Mouse (Mus musculus) forebrain, embryonic 13.5 days (tissue): Measurements from ENCODE around the gene Gm29666. TPM values are rescaled to one million over a fixed set of nuclear protein-coding genes. Genes with fewer than 3 reads are reported as not detected.
"Not testable (repeated sequence)": the region's sequence is repeated elsewhere in the genome, so short reads cannot be mapped to it uniquely, and the experiment has no call there.

ENCODE experiments used
- ATAC-seq: fragments of 200-750 bp; cut with Nextera tagmentation; 2 replicates; pipeline ENCODE4 v1.8.0; 2017
- H3K27ac ChIP-seq: fragments of 300-500 bp; sonication (generic); 2 replicates; pipeline ENCODE4 v1.5.1; 2015; ENCODE audit warnings: inconsistent platforms, mild to moderate bottlenecking, moderate library complexity
- H3K27me3 ChIP-seq: fragments of 300-500 bp; sonication (generic); 2 replicates; pipeline ENCODE4 v1.6.1; 2015; ENCODE audit warnings: mild to moderate bottlenecking, inconsistent platforms
- H3K36me3 ChIP-seq: fragments of 300-500 bp; sonication (generic); 2 replicates; pipeline ENCODE4 v1.6.1; 2015; ENCODE audit warnings: mild to moderate bottlenecking, inconsistent platforms; ENCODE audit not compliant: poor library complexity, severe bottlenecking
- H3K4me1 ChIP-seq: fragments of 300-500 bp; sonication (generic); 2 replicates; pipeline ENCODE4 v1.6.1; 2015; ENCODE audit warnings: inconsistent platforms
- H3K4me2 ChIP-seq: fragments of 300-500 bp; sonication (generic); 2 replicates; pipeline ENCODE4 v1.6.1; 2015; ENCODE audit warnings: inconsistent platforms, mild to moderate bottlenecking, moderate library complexity
- H3K4me3 ChIP-seq: fragments of 300-500 bp; sonication (generic); 2 replicates; pipeline ENCODE4 v1.5.1; 2015; ENCODE audit warnings: mild to moderate bottlenecking, inconsistent platforms
- H3K9ac ChIP-seq: fragments of 300-500 bp; sonication (generic); 2 replicates; pipeline ENCODE4 v1.6.1; 2015; ENCODE audit warnings: mild to moderate bottlenecking, inconsistent platforms
- H3K9me3 ChIP-seq: fragments of 300-500 bp; sonication (generic); replicated peaks from 2 replicates; pipeline ENCODE4 v1.6.1; 2016; ENCODE audit warnings: inconsistent platforms
- WGBS: fragments of 180-500 bp; shearing (Covaris S2); methylation state at CpG from one replicate; pipeline ENCODE4 v1.1.7; 2015; 5-methylcytosine and 5-hydroxymethylcytosine counted together
- polyA plus RNA-seq: library from polyadenylated mRNA; unstranded; fragments of >200 nt; fragmentation: Nextera tagmentation; extraction: Ambion mirVana; gene quantifications from 2 replicates; pipeline ENCODE4 v1.2.1, GENCODE M21; 2015

Gm29666 gene
- polyA plus RNA-seq, 1 experiment from 2014 or later, result 1.1 TPM

DNA sequence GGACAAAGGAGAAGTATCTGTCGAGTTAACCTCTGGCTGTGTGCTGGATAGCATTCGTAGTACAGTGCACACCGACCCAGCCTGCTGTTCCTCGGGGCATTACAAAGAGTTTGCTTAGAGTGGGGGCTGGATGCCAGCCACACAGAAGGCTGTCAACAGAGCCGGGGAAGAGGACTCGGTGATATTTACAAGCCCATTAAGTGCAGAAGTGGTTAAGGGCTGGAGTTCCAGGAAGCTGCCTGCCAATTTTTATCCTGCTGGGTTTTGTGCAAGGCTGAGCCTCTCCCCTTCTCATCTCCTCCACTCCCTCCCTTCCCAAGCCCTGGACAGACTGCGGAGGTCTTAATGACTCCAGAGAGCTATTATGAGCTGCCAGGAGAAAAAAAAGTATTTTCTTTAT is 21.8 kb downstream of the Gm29666 start:
- Histone ChIP-seq H3K4me1 (peaks cover 17% of the 10 kb centered on the region), H3K36me3 (no peaks in the 10 kb centered on the region), H3K27ac (peak overlapping the region; percentile 62)

DNA sequence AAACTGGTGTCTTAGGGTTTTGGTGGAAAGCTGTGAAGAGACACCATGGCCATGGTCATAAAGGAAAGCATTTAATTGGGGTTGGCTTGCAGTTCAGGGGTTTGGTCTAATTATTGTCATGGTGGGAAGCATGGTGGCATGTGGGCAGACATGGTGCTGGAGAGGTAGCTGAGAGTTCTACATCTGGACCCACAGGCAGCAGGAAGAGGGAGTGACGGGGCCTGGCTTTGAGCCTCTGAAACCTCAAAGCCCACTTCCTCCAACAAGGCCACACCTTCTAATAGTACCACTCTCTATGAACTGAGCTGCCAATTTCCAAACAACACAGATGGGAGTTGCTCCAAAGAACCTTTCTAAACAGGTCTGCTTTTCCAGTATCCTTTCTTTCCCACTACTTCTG is 23.2 kb downstream of the Gm29666 start:
- ATAC-seq, result no peak
- H3K4me1 ChIP-seq, result peaks cover 17% of the 10 kb centered on the region
- peaks cover 4% of the 10 kb centered on the region for H3K9me3 ChIP-seq
- no peak overlapping the region for H3K27ac ChIP-seq
- no peaks in the 10 kb centered on the region for H3K36me3 ChIP-seq
- no peak overlapping the region for H3K4me2 ChIP-seq
- 72% methylated on average over 1 of the region's 1 CpGs for WGBS
- H3K27me3 ChIP-seq, result no peaks in the 10 kb centered on the region
- no peak overlapping the region for H3K4me3 ChIP-seq
- H3K9ac ChIP-seq, result no peak overlapping the region

More for the DNA sequence above, 21.8 kb downstream of the Gm29666 start:
- Histone ChIP-seq H3K9me3 (peaks cover 4% of the 10 kb centered on the region), H3K4me3 (no peak overlapping the region), H3K27me3 (no peaks in the 10 kb centered on the region), H3K9ac (no peak overlapping the region), H3K4me2 (peak overlapping the region; percentile 36)
- 19% methylated on average over 7 of the region's 7 CpGs for WGBS
- peak; percentile 75 for ATAC-seq

DNA sequence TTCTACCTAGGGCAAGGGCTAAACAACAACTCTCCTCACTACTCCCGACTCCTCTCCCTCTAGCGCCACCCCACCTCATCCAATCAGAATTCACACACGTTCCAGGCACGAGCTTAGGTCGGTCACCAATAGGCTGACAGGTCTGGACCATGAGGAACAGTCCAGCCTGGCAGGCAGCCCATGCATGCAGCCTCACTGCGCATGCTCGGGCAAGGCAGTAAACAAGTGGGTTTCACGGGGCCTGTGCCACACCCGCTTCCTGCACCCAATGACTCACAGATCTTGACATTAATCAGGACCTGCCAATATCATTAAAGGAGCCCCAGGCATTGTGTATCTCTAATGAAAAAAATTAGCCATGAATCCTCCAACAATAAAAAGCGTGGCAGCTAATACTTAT is 23.6 kb downstream of the Gm29666 start:
- H3K4me2 ChIP-seq, H3K9me3 ChIP-seq, H3K27ac ChIP-seq, H3K27me3 ChIP-seq, ATAC-seq, H3K9ac ChIP-seq, H3K36me3 ChIP-seq, H3K4me3 ChIP-seq: not testable (repeated sequence)
- WGBS, result 82% methylated on average over 10 of the region's 10 CpGs
- H3K4me1 ChIP-seq, result peaks cover 17% of the 10 kb centered on the region

DNA sequence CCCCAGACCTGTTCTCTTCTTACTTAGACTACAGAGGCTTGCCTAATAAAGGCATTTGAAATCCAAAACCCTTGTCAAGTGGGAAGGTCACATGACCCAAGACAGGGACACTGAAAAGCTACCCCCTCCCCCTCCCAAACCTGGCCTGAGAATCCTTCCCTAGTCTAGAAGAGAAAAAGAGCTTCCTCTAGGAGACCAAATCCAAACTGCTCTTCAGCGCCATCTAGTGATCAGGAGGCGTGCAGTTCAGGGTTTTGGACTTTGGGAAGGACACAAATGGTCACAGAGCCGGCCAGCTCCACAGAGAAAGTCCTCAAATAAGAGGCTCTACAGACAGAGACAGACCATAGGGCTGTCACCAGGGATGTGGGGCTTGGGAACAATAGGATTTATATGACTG is 28.2 kb downstream of the Gm29666 start:
- Histone ChIP-seq H3K4me3 (no peak overlapping the region), H3K4me2 (no peak overlapping the region), H3K27me3 (no peaks in the 10 kb centered on the region), H3K9me3 (peaks cover 4% of the 10 kb centered on the region), H3K4me1 (0 out of 2 replicates have a peak, but pooled peaks cover 5% of the 10 kb centered on the region), H3K9ac (no peak overlapping the region), H3K36me3 (no peaks in the 10 kb centered on the region), H3K27ac (no peak overlapping the region)
- 2% methylated on average over 3 of the region's 3 CpGs for WGBS
- no peak for ATAC-seq

DNA sequence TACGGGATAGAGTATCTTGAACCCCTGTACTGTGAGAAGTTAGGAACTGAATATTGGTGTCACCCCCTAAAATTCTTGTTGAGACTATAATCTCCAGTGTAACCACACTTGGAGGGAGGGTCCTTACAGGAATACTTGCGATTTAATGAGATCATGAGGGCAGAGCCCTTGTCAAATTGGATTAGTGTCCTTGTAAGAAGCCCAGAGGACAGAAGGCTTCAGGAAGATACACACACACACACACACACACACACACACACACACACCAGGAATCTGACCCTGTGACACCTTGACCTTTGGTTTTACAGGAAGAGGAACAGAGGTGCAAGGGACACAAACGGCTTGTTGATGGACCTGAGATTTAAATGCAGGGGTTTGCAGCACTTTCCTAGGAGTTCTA is 28.6 kb downstream of the Gm29666 start:
- WGBS, result 48% methylated on average over 3 of the region's 3 CpGs
- Histone ChIP-seq H3K4me3 (no peak overlapping the region), H3K36me3 (no peaks in the 10 kb centered on the region), H3K27me3 (no peaks in the 10 kb centered on the region), H3K9me3 (peaks cover 4% of the 10 kb centered on the region), H3K27ac (no peak overlapping the region), H3K9ac (no peak overlapping the region), H3K4me2 (no peak overlapping the region), H3K4me1 (0 out of 2 replicates have a peak, but pooled peaks cover 5% of the 10 kb centered on the region)
- ATAC-seq, result no peak

DNA sequence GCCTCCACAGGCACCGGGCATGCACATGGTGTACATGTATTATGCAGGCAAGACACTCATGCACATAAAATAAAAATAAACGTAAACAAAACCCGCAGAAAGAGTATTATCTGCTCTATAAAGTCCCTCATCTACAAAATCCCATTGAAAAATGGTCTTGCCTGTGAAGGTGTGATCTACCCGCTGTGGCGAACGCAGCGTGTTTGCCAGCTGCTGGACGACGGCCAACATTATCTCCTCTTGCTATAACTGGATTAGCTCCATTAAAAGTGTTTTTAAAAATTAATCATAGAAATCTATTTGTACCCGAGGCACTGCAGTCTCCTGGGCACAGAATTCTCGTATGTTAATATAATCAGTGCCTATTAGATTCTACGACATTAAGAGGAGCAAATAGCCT is 31.8 kb downstream of the Gm29666 start:
- H3K4me2 ChIP-seq, result no peak overlapping the region
- no peaks in the 10 kb centered on the region for H3K36me3 ChIP-seq
- H3K4me1 ChIP-seq, result 0 out of 2 replicates have a peak, but pooled peaks cover 5% of the 10 kb centered on the region
- H3K27ac ChIP-seq, result no peak overlapping the region; the same call in 1 of the 2 replicates
- H3K4me3 ChIP-seq, result no peak overlapping the region
- no peaks in the 10 kb centered on the region for H3K9me3 ChIP-seq
- no peak overlapping the region for H3K9ac ChIP-seq
- H3K27me3 ChIP-seq, result no peaks in the 10 kb centered on the region
- ATAC-seq, result no peak
- WGBS, result 68% methylated on average over 12 of the region's 12 CpGs

DNA sequence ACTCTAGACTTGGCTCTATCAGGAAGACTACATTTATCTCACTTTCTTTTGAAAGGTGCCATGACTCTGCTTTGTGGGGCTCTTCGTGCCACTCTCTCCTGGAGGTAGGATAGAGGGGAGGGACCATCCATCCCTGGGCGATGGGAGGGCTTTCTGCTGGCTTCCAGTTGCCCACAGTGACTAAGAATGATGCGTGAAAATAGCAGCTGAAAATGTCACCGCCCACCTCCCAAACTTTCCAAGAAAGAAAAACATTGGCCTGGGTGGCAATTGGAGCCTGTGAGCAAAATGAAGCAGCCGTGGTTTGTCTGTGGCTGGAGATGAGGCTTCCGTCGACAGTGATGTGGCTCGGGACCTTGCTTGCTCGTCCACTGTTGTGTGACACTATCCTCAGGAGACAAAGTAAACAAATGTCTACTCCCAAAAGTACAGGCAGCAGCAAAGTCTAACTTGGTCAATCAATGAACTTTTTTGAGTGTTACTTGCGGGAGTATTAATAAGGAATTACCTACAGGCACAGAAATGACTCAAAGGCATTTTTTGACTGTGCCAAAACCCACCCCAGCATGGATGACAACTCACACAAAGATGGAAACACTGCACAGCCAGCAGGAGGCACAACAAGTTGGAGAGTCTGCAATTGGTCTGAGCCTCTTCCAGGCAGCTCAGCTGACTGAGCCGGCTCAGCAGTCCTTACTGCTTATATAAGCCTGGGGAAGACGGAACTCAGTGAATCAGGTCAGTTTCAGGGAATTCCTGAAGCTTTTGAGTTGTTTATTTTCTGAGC is 42.6 kb downstream of the Gm29666 start:
- Histone ChIP-seq H3K9ac (no peak overlapping the region), H3K4me3 (no peak overlapping the region), H3K27me3 (no peaks in the 10 kb centered on the region), H3K4me1 (no peaks in the 10 kb centered on the region), H3K27ac (no peak overlapping the region), H3K4me2 (no peak overlapping the region), H3K36me3 (no peaks in the 10 kb centered on the region), H3K9me3 (no peaks in the 10 kb centered on the region)
- no peak for ATAC-seq
- whole genome bisulfite sequencing, result 88% methylated on average over 12 of the region's 12 CpGs

DNA sequence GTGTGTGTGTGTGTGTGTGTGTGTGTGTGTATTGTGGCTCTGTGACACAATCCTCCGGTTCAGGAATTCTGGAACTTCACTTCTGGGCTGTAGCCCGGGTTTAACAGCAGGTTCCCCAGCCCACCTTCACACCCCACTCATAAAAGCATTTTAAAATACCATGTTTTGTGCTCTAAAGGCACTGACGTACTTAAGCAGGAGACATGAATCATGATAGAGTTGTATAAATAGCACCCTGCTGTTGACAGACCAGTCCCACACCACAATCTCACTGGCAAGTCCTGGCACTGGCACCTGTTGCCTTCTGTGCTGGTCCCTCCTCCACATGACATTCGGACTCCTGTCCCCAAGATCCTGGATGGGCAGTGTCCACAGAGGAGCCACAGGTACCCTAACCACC is 46.0 kb downstream of the Gm29666 start:
- H3K4me3 ChIP-seq, result no peak overlapping the region
- no peaks in the 10 kb centered on the region for H3K27me3 ChIP-seq
- no peak for ATAC-seq
- no peaks in the 10 kb centered on the region for H3K9me3 ChIP-seq
- no peak overlapping the region for H3K27ac ChIP-seq
- 65% methylated on average over 4 of the region's 4 CpGs for WGBS
- H3K4me2 ChIP-seq, result no peak overlapping the region
- H3K36me3 ChIP-seq, result no peaks in the 10 kb centered on the region
- H3K4me1 ChIP-seq, result no peaks in the 10 kb centered on the region
- no peak overlapping the region for H3K9ac ChIP-seq

DNA sequence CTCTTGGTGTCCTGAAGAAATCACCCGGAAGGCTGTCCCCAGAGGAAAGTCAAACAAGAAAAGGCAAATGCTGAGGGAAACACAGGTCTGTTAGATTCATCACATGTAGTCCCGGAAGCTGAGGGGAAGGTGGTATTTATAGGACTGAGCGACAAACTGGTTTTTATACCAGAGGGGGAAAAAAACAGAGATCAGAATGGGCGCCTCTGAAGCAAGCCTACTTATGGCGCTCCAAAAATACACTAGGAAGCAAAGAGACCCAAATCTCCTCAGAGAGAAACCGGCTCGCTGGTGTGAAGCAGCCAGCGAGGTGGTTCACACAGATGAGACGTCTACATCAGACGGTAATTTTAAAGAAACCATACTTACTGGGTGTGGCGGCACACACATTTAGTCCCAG is 46.8 kb downstream of the Gm29666 start:
- H3K36me3 ChIP-seq, result no peaks in the 10 kb centered on the region
- H3K4me3 ChIP-seq, result no peak overlapping the region
- WGBS, result 86% methylated on average over 11 of the region's 11 CpGs
- H3K9ac ChIP-seq, result no peak overlapping the region
- no peak overlapping the region for H3K4me2 ChIP-seq
- H3K9me3 ChIP-seq, result no peaks in the 10 kb centered on the region
- ATAC-seq, result no peak
- no peaks in the 10 kb centered on the region for H3K27me3 ChIP-seq
- H3K27ac ChIP-seq, result no peak overlapping the region
- H3K4me1 ChIP-seq, result no peaks in the 10 kb centered on the region

DNA sequence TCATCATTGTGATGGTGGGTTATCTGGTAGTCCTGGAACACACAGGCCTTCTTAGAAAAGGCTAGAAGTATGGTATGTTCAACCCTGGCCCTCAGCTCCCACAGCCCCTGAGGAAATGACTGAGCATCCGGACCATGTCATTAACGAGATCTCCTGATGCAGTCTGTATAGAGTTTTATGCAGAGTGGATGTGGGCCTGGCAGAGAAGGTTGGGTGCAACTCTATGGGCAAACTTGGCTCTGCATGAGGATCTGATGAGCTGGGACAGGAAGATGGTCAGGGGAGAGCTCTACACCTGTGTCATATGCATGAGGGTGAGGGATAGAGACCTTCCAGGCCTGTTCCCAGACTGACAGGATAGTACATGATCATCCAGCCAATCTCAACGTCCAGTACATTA is 48.0 kb downstream of the Gm29666 start:
- no peaks in the 10 kb centered on the region for H3K36me3 ChIP-seq
- 78% methylated on average over 3 of the region's 3 CpGs for WGBS
- no peak overlapping the region for H3K4me2 ChIP-seq
- H3K9ac ChIP-seq, result no peak overlapping the region
- H3K27me3 ChIP-seq, result no peaks in the 10 kb centered on the region
- no peak overlapping the region for H3K27ac ChIP-seq
- no peak overlapping the region for H3K4me3 ChIP-seq
- ATAC-seq, result no peak
- H3K9me3 ChIP-seq, result no peaks in the 10 kb centered on the region
- H3K4me1 ChIP-seq, result no peaks in the 10 kb centered on the region

DNA sequence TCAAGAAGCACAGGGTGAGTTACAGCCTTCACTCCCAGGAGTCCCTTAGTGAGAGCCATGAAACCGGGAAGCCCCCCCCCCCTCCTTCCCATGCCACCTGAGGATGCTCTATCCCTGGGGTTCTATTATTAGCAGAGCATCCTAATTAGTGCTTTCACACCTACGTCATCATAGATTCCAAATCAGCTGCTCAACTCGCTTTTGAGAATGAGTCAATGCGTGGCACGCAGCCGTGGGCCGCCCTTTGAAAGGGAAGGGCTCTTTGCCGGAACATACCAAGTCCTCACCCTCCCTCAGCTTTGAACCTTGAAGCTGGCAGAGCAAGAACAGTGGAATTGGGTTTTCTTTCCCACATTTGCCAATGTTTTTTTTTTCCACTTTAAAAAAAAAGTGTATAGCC is 57.9 kb downstream of the Gm29666 start:
- no peak overlapping the region for H3K4me3 ChIP-seq
- H3K27ac ChIP-seq, result no peak overlapping the region
- WGBS, result 79% methylated on average over 8 of the region's 8 CpGs
- no peak for ATAC-seq
- H3K4me2 ChIP-seq, result no peak overlapping the region
- H3K27me3 ChIP-seq, result no peaks in the 10 kb centered on the region
- no peaks in the 10 kb centered on the region for H3K9me3 ChIP-seq
- H3K9ac ChIP-seq, result no peak overlapping the region
- H3K4me1 ChIP-seq, result peaks cover 4% of the 10 kb centered on the region
- no peaks in the 10 kb centered on the region for H3K36me3 ChIP-seq
